Mouse (Mus musculus) brain, embryonic 14.5 days (tissue): ENCODE measurements at regions not wholly inside any gene's neighbourhood (a gene's known extent, or its start where the extent isn't known, plus 50 kb on each side); places are given as distances from the start of the nearest gene placed in this dataset.
"Not testable (repeated sequence)": the region's sequence is repeated elsewhere in the genome, so short reads cannot be mapped to it uniquely, and the experiment has no call there.

Source experiments
- DNase-seq: peaks from one replicate; pipeline ENCODE4 v3.0.0-alpha.2; 2011; ENCODE audit warnings: low read depth
- CTCF ChIP-seq: fragments of 200-500 bp; IDR thresholded peaks from 2 replicates; pipeline ENCODE4 v1.5.1; 2012; ENCODE audit warnings: inconsistent platforms, mild to moderate bottlenecking, moderate library complexity, borderline replicate concordance; ENCODE audit not compliant: insufficient read depth, insufficient read length; ENCODE audit errors: extremely low read depth
- POLR2A ChIP-seq: fragments of 200-500 bp; IDR thresholded peaks from 2 replicates; pipeline ENCODE4 v1.6.1; 2012; ENCODE audit warnings: mild to moderate bottlenecking, inconsistent platforms, borderline replicate concordance; ENCODE audit not compliant: poor library complexity, insufficient read depth, insufficient read length, severe bottlenecking; ENCODE audit errors: extremely low read depth

DNA sequence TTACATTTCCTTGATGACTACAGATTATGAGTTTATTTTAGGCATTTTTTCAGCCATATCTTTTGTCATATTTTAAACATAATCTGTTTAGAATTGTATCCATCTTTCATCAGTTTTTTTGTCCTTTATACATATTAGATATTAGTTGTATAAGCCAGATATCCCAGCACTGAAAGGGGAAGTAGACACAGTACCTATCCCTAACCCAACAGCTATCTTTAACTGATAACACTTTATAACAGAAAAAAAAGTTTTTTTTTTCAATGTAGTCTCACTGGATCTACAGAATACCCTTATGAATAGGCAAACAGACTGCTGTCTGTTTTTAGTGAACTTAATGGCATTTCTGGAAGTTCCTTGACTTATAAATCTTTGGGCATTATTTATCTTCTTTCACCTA is 1152.1 kb upstream of the Fam98a start:
- no peak for TF ChIP-seq POLR2A
- TF ChIP-seq CTCF = no peak
- no peak for DNase-seq

DNA sequence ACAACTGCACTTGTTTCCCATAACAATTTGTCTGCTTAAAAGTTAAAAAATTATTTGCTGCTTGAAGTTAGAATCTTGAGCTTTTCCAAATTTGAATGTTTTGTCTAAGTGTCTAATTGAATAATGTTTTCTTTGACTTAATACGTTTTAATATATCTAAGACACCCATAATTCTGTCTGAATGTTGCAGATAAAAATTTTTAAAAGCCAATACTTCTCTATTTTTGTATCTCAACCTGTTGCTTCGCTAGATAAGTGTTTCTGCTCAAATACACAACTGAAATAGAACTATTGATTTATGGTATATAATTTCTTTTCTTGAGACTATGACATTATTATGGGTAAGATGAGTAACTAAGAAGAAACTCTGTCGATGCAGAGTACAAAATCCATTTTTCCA is 1144.5 kb upstream of the Fam98a start:
- TF ChIP-seq CTCF (no peak), POLR2A (no peak)
- no peak for DNase-seq

DNA sequence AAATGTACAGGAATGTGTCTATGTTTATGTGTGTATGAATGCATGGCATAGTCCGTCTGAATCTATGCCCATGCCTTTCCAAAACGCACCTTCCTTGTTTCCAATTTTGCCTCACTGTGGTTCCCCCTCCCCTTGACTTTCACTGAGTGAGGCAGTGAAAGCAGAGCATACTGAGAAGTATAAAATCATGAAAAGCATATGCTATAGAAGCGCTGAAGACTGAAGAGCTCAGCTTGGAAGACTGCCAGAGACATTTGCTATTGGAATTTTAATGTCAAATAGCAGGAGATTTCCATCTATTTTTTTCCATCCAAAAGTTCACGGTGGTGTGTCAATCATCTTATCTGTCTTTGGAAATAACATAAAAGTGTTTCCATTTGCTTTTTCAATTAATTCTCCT is 1106.3 kb upstream of the Fam98a start:
- TF ChIP-seq CTCF (no peak), POLR2A (no peak)
- peak; percentile 82 for DNase-seq

DNA sequence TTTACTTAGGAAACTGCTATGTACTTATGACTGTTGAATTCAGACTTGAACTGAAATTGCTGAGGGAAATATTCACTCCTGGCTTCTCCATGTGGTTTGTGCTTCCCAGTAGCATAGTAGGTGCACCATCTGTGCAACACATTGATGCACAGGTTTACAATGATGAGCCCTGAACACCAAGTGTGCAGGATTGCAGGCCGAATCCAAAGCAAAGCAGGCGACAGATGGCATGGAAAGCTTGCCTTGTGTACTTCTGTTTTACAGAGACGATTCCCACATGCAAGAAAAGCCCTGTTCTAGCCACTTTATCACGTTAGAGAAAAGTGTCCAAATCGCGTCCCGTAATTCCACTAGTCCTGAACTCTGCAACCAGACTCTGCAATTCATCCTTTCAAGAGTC is 1074.2 kb upstream of the Fam98a start:
- DNase-seq = peak; percentile 23
- TF ChIP-seq CTCF (no peak), POLR2A (no peak)

DNA sequence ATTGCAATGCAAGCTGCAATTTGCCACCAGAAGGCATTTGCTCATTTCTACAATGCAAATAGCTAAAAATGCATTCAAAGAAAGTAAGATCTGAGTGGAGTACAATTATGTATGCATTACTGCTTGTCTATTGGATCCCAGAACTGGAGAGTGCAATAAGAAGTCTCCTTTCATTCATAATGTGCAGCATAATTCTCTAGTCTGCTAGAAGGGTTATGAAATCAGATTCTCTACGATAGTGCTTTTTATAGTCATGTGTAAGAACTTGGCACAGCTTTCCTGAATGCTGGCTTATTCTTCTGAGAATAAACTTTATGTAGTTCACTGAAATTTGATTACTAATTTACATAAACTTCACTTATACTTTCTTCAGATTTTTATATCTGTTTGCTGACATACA is 1053.5 kb upstream of the Fam98a start:
- peak; percentile 23 for DNase-seq
- TF ChIP-seq CTCF = no peak
- no peak for TF ChIP-seq POLR2A

DNA sequence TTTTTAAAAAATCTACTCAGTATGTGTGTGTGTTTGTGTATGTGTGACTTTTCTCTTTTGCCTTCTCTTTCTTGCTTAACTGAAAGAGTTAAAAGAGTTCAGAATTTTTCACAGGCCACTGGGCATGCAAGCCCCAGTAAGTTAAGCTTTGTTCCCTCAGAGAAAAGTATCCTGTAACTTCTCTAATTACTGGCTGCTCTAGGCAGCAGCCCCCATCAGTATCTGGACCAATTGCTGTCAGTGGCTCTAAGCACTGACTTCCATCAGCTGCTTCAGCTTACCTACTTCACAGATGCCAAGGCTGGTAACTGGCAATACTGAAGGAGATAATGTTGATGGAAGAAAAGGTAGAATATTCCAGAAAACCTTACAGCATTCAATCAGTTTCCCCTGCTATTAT is 1026.6 kb upstream of the Fam98a start:
- TF ChIP-seq POLR2A = no peak
- DNase-seq = no peak

DNA sequence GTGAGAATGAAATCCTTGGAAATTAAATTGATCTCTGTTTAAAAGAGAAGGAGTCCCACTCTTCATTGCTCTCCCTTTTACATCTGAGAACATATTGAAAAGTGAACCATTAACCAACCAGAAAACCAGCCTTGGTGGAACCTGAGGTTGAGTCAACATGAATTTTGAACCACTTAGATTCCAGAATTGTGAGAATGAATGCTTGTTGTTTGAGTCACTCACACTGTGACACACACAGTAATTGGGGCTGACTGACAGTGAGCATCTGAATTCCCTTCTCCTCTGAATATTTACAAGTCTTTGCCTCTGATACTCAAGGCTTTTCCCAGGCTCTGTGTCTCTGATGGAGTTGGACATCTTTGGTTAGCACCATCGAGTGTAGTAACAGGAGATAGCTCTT is 1008.0 kb upstream of the Fam98a start:
- no peak for TF ChIP-seq CTCF
- no peak for TF ChIP-seq POLR2A
- no peak for DNase-seq

DNA sequence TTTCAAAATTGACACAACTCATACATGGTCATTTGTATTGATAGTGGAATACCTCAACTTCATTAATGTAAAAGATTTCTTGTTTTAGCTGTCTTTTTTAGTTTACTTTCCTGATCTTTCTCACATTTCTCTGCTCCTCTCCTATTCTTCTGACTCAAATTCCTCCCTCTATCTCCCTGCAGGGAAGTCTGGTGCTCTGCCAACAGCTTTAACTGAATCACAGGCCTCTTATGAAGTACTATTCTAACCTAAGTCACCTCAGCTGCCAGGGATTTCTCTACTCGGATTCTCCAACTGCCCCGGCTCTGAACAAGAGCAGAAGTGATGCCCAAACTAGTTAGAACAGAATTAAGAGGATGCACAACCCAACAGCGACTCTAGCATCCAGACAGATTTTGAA is 993.8 kb upstream of the Fam98a start:
- TF ChIP-seq POLR2A = no peak
- TF ChIP-seq CTCF = no peak
- DNase-seq = peak; percentile 7

DNA sequence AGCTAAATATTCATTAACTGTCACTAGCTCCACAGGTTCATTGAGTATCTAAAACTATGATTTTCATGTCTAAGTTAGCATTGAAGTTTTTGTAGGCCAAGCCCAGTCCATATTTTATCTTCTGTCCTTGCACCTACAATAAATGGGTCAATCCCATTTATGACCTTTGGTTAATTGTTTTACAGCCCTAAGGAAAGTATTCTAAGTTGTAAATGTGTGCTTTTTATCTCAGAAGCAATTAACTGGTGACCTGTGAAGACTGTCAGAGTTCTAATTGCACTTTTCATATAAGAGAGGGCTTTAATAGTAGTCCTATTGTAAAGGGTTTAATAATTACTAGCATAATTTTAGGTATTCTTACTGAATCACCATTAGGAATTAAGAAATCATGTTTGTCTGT is 984.0 kb upstream of the Fam98a start:
- TF ChIP-seq POLR2A (no peak), CTCF (no peak)
- DNase-seq = no peak

DNA sequence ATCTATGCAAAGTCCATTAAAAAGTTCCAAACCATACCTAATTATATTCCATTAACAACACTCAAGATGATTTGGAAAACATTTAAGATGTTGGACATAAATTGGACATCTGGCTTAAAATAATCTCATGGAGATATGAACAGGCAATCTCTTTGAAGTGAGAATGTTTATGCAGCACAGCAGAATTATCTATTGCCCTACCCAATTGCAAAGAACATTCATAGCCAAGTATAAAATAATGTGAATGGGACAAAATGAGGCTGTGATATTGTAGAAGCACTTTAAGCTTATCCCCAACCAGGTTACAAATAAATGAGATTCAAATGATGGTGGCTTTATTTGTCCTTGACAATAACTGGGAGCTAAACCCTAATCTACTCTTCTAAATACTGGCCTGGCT is 950.0 kb upstream of the Fam98a start:
- no peak for TF ChIP-seq CTCF
- TF ChIP-seq POLR2A = no peak
- DNase-seq = no peak

DNA sequence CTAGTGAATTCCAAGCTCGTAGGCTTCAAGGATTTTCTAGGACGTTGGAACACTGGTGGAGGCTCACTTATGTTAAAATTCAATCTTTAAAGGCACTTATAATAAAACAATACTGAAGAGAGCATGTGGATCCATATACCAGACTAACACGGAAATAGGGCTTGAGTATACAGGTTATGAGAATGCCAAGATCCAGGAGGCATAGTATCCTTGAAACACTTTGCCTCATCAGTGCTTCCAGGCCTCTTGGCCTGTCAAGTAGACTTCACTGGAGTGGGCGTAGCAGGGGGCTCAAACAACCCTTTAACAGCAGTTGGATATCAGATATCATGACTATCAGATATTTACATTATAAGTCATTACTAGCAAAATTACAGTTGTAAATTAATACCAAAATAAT is 948.7 kb upstream of the Fam98a start:
- DNase-seq = no peak
- no peak for TF ChIP-seq POLR2A
- no peak for TF ChIP-seq CTCF

DNA sequence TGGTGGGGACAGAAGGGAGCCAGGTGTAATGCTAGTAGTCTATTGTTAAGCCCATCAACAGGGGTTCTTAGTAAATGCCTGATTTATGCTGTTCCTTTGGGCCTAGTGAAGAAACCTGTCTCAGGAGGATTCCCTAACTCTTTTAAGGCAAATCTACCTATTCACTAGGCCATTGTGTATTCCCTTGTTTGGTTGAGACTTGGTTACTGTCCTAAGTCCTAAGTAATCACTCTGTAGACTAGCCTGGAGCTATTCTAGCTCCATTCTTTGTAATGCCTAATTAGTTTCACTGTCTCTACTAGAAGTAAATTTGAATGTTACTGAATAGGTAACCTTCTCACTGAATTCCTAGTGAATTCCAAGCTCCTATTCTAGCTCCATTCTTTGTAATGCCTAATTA is 948.2 kb upstream of the Fam98a start:
- DNase-seq = not testable (repeated sequence)

DNA sequence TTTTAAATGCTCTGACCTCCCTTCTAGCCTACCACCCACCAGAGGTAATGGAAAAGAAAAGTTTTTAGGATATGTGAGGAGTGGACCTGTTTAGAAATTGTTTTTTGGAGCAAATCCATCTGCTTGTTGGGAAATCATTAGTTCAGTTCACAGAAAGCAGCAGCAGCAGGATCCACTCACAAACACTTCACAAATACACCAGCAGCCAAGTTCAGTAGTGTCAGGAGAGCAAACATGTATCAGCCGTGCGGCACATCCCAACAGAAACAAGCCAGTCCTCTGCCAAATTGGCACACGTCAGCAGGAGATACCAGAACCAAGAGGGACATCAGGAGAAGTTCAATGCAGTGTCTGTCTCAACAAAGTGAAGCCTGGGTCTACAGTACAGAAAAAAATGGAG is 935.6 kb upstream of the Fam98a start:
- DNase-seq = no peak
- TF ChIP-seq POLR2A (no peak), CTCF (no peak)
